Mouse (Mus musculus) brain, embryonic 14.5 days (tissue): ENCODE data around the gene Gsk3a.

Source experiments
- CTCF ChIP-seq: fragments of 200-500 bp; IDR thresholded peaks from 2 replicates; pipeline ENCODE4 v1.5.1; 2012; ENCODE audit warnings: inconsistent platforms, mild to moderate bottlenecking, moderate library complexity, borderline replicate concordance; ENCODE audit not compliant: insufficient read depth, insufficient read length; ENCODE audit errors: extremely low read depth
- POLR2A ChIP-seq: fragments of 200-500 bp; IDR thresholded peaks from 2 replicates; pipeline ENCODE4 v1.6.1; 2012; ENCODE audit warnings: mild to moderate bottlenecking, inconsistent platforms, borderline replicate concordance; ENCODE audit not compliant: poor library complexity, insufficient read depth, insufficient read length, severe bottlenecking; ENCODE audit errors: extremely low read depth

- TF ChIP-seq CTCF (no peak), POLR2A (no peak)
Measured at GRCm38 (mm10) chr7:25203624-25204023, 34.0 kb downstream of the Gsk3a start.
